Mouse (Mus musculus) heart, embryonic 14.5 days (tissue): ENCODE data around the gene Ghitm. TPM values are rescaled to one million over a fixed set of nuclear protein-coding genes. Genes with fewer than 3 reads are reported as not detected.
"Not testable (repeated sequence)": the region's sequence is repeated elsewhere in the genome, so short reads cannot be mapped to it uniquely, and the experiment has no call there.

Experiments
- ATAC-seq: fragments of 200-750 bp; cut with Nextera tagmentation; 2 replicates; pipeline ENCODE4 v1.8.0; 2017; ENCODE audit warnings: low read depth, moderate TSS enrichment; ENCODE audit not compliant: insufficient number of reproducible peaks, insufficient read depth, low FRiP score
- H3K27ac ChIP-seq, 2 experiments: fragments of 200-500 bp in 1 of 2; fragments of 300-500 bp in 1 of 2; sonication (generic) in 1 of 2; replicated peaks in 1 of 2; 2 replicates each; pipeline ENCODE4 v1.5.1; 2012 to 2014; ENCODE audit warnings: low read depth in 2 of 2, low read length in 2 of 2, control low read depth in 1 of 2, mild to moderate bottlenecking in 1 of 2, mixed read lengths in 1 of 2; ENCODE audit not compliant: control insufficient read depth in 1 of 2, insufficient read depth in 1 of 2
- H3K27me3 ChIP-seq: fragments of 300-500 bp; sonication (generic); 2 replicates; pipeline ENCODE4 v1.6.1; 2014; ENCODE audit warnings: mild to moderate bottlenecking, low read length, control low read depth; ENCODE audit not compliant: control insufficient read depth, insufficient read depth
- H3K36me3 ChIP-seq: fragments of 300-500 bp; sonication (generic); 2 replicates; pipeline ENCODE4 v1.6.1; 2014; ENCODE audit warnings: mild to moderate bottlenecking, control low read depth, low read length, mixed read lengths; ENCODE audit not compliant: control insufficient read depth, insufficient read depth
- H3K4me1 ChIP-seq, 2 experiments: fragments of 200-500 bp in 1 of 2; fragments of 300-500 bp in 1 of 2; sonication (generic) in 1 of 2; 2 replicates each; pipeline ENCODE4 v1.6.1; 2012 to 2014; ENCODE audit warnings: low read length in 2 of 2, control low read depth in 1 of 2, mixed read lengths in 1 of 2; ENCODE audit not compliant: control insufficient read depth in 2 of 2, insufficient read depth in 2 of 2
- H3K4me2 ChIP-seq: fragments of 300-500 bp; sonication (generic); 2 replicates; pipeline ENCODE4 v1.6.1; 2014; ENCODE audit warnings: mild to moderate bottlenecking, low read length
- H3K4me3 ChIP-seq, 2 experiments: fragments of 200-500 bp in 1 of 2; fragments of 300-500 bp in 1 of 2; sonication (generic) in 1 of 2; 2 replicates each; pipeline ENCODE4 v1.5.1; 2012 to 2014; ENCODE audit warnings: low read length in 2 of 2, mild to moderate bottlenecking in 2 of 2, control low read depth in 1 of 2, low read depth in 1 of 2, moderate library complexity in 1 of 2; ENCODE audit not compliant: control insufficient read depth in 1 of 2, insufficient read depth in 1 of 2
- H3K9ac ChIP-seq: fragments of 300-500 bp; sonication (generic); 2 replicates; pipeline ENCODE4 v1.6.1; 2014; ENCODE audit warnings: mild to moderate bottlenecking, low read length
- H3K9me3 ChIP-seq: fragments of 300-500 bp; sonication (generic); 2 replicates; pipeline ENCODE4 v1.6.1; 2016; ENCODE audit warnings: low read length, control low read depth; ENCODE audit not compliant: control insufficient read depth
- WGBS: fragments of 180-500 bp; shearing (Covaris S2); extraction: QIAGEN DNeasy Blood & Tissue Kit; methylation state at CpG from one replicate; pipeline ENCODE4 v1.1.7; 2014; 5-methylcytosine and 5-hydroxymethylcytosine counted together
- polyA plus RNA-seq: library from polyadenylated mRNA; unstranded; fragments of >200 nt; fragmentation: Nextera tagmentation; extraction: Ambion mirVana; gene quantifications from 2 replicates; pipeline ENCODE4 v1.2.1, GENCODE M21; 2014

Ghitm gene
- polyA plus RNA-seq, 1 experiment from 2014 or later: 385 TPM

DNA sequence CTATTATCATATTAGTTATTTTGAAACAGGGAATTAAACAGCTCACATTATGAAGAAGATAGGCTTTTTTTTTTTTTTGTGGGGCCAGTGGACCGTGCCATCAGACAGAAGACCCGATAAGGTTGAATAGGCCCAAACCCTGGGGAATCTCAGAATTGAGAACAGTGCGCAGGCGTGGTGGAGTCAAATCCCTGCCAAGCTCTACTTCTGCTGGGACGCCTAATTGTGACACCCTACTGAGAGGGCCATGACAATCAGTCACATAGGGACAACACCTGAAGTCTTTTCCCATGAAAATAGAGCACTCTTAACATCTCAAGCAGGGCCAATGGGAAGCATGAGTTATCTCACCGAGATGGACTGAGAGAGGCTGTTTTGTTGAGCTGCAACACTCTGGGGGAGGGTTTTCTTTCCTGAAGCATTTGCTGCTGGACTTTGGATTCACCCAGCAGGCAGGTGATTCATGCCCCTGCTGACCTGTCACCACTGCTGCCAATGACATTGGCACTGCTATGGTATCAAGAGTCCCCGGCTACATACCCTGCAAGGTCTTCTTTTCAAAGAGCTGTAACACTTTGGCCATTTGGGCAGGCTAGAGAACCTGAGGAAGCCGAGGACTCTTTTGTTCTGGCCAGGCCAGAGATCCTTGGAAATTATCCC lies 4.1 kb upstream of the Ghitm start:
- Histone ChIP-seq H3K9me3 (no peaks in the 10 kb centered on the region), H3K9ac (no peak overlapping the region), H3K4me3 (no peak overlapping the region), H3K27me3 (no peaks in the 10 kb centered on the region), H3K4me2 (no peak overlapping the region), H3K4me1 (peaks cover 0 to 1% of the 10 kb centered on the region in 2 experiments; a peak in 1 of 4 replicates), H3K36me3 (no peaks in the 10 kb centered on the region), H3K27ac (no peak overlapping the region)
- ATAC-seq: no peak
- 68% methylated on average over 8 of the region's 8 CpGs for WGBS

DNA sequence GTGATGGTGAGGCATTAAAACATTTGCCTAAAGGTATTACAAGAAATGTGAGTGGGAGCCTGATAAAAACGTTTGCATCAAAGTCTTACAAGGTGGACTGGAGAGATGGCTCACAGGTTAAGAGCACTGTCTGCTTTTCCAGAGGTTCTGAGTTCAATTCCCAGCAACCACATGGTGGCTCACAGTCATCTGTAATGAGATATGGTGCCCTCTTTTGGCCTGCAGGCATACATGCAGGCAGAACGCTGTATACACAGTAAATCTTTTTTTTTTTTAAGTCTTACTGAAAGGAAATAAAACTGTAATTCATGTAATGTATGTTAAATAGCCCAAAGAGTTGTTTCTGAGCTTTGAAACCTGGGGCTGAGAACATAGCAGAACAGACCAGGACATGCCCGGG lies 2.5 kb upstream of the Ghitm start:
- H3K9ac ChIP-seq, ATAC-seq, H3K4me3 ChIP-seq, H3K27me3 ChIP-seq, H3K9me3 ChIP-seq, H3K4me2 ChIP-seq, H3K27ac ChIP-seq, H3K36me3 ChIP-seq: not testable (repeated sequence)
- peaks cover 2 to 11% of the 10 kb centered on the region in 2 experiments; a peak in 2 of 4 replicates for H3K4me1 ChIP-seq
- 68% methylated on average over 2 of the region's 3 CpGs for WGBS

DNA sequence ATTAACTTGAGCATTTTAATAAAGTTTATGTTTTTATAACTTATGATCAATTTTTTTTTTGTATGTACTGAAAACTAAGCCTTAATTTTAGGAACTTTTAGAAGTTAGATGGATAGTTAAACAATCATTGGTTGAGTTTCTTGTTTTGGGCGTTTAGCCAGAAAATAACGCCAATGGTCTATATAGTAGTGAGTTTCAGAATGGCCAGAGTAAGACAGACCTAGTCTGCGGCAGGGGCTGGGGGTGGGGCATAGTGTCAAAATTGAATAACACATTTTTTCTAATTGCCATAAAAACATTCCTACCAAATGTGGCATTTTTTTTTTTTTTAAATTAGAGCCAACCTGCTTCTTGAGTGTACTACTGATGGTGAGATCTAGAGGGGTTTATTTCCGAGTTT lies 1.0 kb upstream of the Ghitm start:
- Histone ChIP-seq H3K27ac (no peak overlapping the region), H3K9ac (no peak overlapping the region), H3K36me3 (peaks cover 24% of the 10 kb centered on the region), H3K4me2 (peak overlapping the region; percentile 81; the same call in 1 of the 2 replicates), H3K9me3 (no peaks in the 10 kb centered on the region), H3K27me3 (no peaks in the 10 kb centered on the region), H3K4me1 (peaks cover 2 to 11% of the 10 kb centered on the region in 2 experiments; a peak in 2 of 4 replicates), H3K4me3 (no peak overlapping the region)
- no peak for ATAC-seq
- 79% methylated on average over 4 of the region's 4 CpGs for WGBS

DNA sequence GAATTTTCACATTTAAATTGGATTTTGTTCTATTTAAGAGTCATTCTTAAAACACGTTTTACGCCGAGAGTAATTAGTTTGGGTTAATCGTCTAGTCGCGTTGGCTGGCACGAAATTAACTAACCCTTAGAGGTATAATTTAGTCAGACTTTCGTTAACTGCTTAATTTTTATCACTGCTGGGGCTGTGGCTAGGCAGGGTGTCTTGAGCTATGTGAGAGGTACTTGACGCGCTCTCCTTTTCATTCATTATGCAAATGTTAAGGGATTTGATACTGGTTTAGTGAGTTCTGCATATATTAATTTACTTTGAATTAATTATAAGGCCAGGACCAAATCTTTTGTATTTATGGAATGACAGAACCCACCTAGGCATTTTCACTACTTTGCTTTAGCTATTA lies 599 bp upstream of the Ghitm start:
- H3K4me3 ChIP-seq: peak overlapping the region; percentile 79 to 90
- WGBS: 3% methylated on average over 10 of the region's 10 CpGs
- H3K9ac ChIP-seq: peak overlapping the region; percentile 90
- H3K36me3 ChIP-seq: peaks cover 29% of the 10 kb centered on the region
- H3K27me3 ChIP-seq: no peaks in the 10 kb centered on the region
- no peak for ATAC-seq
- H3K4me1 ChIP-seq: peaks cover 2 to 11% of the 10 kb centered on the region in 2 experiments; a peak in 2 of 4 replicates
- H3K4me2 ChIP-seq: peak overlapping the region; percentile 81
- peak overlapping the region in 1 of 2 experiments; percentile 57; a peak in 1 of 4 replicates for H3K27ac ChIP-seq
- no peaks in the 10 kb centered on the region for H3K9me3 ChIP-seq

DNA sequence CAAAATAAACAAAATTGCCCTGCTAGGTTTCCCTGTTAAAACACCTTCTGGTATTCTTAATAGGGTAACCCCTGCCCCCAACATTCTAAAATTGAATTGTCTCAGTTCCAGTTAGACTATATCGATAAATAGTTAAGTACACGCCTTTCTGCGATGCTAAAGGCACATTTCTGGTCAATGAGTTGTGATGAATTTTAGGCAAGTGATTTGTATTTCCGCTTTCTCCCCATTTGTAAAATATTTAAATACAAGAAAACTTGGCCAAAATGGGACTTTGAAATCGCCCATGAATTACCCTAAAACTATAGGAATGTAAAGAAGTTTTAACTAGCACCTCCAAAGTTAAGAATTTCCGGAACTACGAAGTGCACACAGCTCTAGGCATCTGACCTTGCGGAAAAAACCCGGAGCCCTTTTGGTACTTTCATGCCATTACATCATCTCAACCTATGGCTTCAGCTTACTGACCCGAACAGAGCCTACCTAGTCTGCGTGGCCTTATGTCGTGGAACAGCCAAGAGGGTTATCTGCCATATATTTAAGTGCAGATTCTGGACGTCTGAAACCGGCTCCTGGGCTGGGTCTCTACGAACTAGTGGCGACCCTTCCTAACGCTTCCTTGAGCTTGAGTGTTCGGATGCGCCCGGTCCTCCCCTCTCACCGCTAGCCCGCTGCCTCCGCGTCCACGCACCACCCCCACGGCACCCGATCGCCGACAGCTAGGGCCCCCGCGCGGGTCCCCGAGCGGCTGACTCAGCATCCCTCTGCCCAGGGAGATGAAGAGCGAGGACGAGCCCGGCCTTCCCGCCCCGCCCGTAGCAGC lies 557 bp downstream of the Ghitm start:
- no peaks in the 10 kb centered on the region for H3K9me3 ChIP-seq
- peaks cover 2 to 11% of the 10 kb centered on the region in 2 experiments; a peak in 2 of 4 replicates for H3K4me1 ChIP-seq
- 1% methylated on average over 40 of the region's 40 CpGs for WGBS
- no peaks in the 10 kb centered on the region for H3K27me3 ChIP-seq
- H3K9ac ChIP-seq: peak overlapping the region; percentile 90
- H3K4me2 ChIP-seq: peak overlapping the region; percentile 62
- H3K27ac ChIP-seq: peak overlapping the region; percentile 88 to 90
- peaks cover 40% of the 10 kb centered on the region for H3K36me3 ChIP-seq
- H3K4me3 ChIP-seq: peak overlapping the region; percentile 79 to 90
- ATAC-seq: peak; percentile 7

DNA sequence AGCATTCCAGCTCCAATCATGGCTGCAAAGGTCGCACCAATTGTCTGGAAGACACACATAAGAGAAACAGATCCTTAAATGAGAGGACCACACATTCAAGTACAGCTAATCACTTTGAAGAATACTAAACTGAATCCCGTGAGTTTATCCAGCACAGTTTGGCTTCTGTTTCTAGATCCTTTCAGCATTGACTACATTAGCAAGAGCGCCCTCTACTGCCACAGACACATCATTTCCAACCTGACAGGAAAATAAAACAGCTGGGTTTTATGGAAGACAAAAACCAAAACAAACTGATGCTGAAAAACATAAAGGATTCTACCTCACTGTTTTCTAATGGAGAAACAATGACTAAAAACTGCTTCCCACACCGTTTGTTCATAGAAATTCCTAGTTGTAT lies 7.4 kb downstream of the Ghitm start:
- WGBS: 44% methylated on average over 4 of the region's 4 CpGs
- Histone ChIP-seq H3K36me3 (peaks cover 98% of the 10 kb centered on the region), H3K9me3 (no peaks in the 10 kb centered on the region), H3K27ac (no peak overlapping the region), H3K9ac (no peak overlapping the region), H3K4me1 (no peaks in the 10 kb centered on the region), H3K4me2 (no peak overlapping the region), H3K27me3 (no peaks in the 10 kb centered on the region), H3K4me3 (no peak overlapping the region)
- ATAC-seq: no peak

DNA sequence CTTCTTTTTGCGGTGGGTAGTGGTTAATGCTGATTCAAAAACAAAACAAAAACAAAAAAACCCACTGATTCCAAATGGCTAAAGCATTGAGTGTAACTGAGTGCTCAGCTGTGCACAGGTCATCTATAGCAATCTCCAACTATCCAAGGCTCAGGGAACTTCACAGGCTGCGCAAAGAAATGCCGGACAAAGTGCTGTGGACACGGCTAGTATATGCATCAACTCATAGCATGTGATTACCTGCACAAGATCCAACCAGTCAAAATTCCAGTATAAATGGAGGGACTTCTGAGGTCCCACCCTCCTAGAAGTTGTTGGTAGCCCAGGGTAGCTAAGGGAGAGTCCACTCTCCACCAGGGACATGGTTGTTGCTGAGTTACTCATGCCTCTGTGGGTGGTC lies 15.8 kb downstream of the Ghitm start:
- H3K27me3 ChIP-seq: no peaks in the 10 kb centered on the region
- no peak overlapping the region for H3K4me3 ChIP-seq
- H3K9me3 ChIP-seq: no peaks in the 10 kb centered on the region
- H3K27ac ChIP-seq: no peak overlapping the region
- H3K4me1 ChIP-seq: peaks cover 2 to 7% of the 10 kb centered on the region in 2 experiments; a peak in 3 of 4 replicates
- H3K36me3 ChIP-seq: peaks cover 56% of the 10 kb centered on the region
- no peak overlapping the region for H3K9ac ChIP-seq
- ATAC-seq: no peak
- H3K4me2 ChIP-seq: no peak overlapping the region
- 97% methylated on average over 4 of the region's 4 CpGs for WGBS
